Mouse (Mus musculus) CD4-positive, CD25-positive, alpha-beta regulatory T cell, adult 4 months (primary cell): Measurements from ENCODE around the gene Mid1. TPM values are rescaled to one million over a fixed set of nuclear protein-coding genes. Genes with fewer than 3 reads are reported as not detected.
A peak's percentile ranks its signal among the peaks of the same experiment; 100 is the strongest.
"Not testable (repeated sequence)": the region's sequence is repeated elsewhere in the genome, so short reads cannot be mapped to it uniquely, and the experiment has no call there.

ENCODE experiments used
- ATAC-seq: one replicate; pipeline ENCODE4 v1.8.0; 2017
- polyA plus RNA-seq, 2 experiments: library from polyadenylated mRNA; unstranded; fragments of 100-300 nt; shearing (Covaris generic); gene quantifications; one replicate each; pipeline ENCODE4 v1.2.1; 2017

Gene Mid1
- polyA plus RNA-seq, 2 experiments from 2014 or later: 3.8 to 4.3 TPM

- not testable (repeated sequence) for ATAC-seq
Measured at GRCm38 (mm10) chrX:170001388-170001695, 316.3 kb downstream of the Mid1 start.

- ATAC-seq: not testable (repeated sequence)
Measured at GRCm38 (mm10) chrX:170002510-170003197, 317.7 kb downstream of the Mid1 start.

GRCm38 (mm10) chrX:170003536-170003935 lies 318.5 kb downstream of the Mid1 start:
- not testable (repeated sequence) for ATAC-seq

GRCm38 (mm10) chrX:170004236-170004635 lies 319.2 kb downstream of the Mid1 start:
- not testable (repeated sequence) for ATAC-seq

GRCm38 (mm10) chrX:170004793-170005192 lies 319.8 kb downstream of the Mid1 start:
- ATAC-seq: not testable (repeated sequence)

GRCm38 (mm10) chrX:170005194-170005593 lies 320.2 kb downstream of the Mid1 start:
- not testable (repeated sequence) for ATAC-seq

- not testable (repeated sequence) for ATAC-seq
Measured at GRCm38 (mm10) chrX:170005695-170006297, 320.8 kb downstream of the Mid1 start.

GRCm38 (mm10) chrX:170006694-170007247 lies 321.8 kb downstream of the Mid1 start:
- not testable (repeated sequence) for ATAC-seq

GRCm38 (mm10) chrX:170007375-170008178 lies 322.6 kb downstream of the Mid1 start:
- ATAC-seq: not testable (repeated sequence)

GRCm38 (mm10) chrX:170008179-170008467 lies 323.1 kb downstream of the Mid1 start:
- not testable (repeated sequence) for ATAC-seq

- not testable (repeated sequence) for ATAC-seq
Measured at GRCm38 (mm10) chrX:170008584-170008983, 323.6 kb downstream of the Mid1 start.

GRCm38 (mm10) chrX:170009016-170009750 lies 324.2 kb downstream of the Mid1 start, which contains the start of gene Gm21887:
Gene Gm21887 (plus strand): TSS chrX:170009659.
- peak; percentile 58 for ATAC-seq

- peak; percentile 94 for ATAC-seq
Measured at GRCm38 (mm10) chrX:170009801-170010221, 324.8 kb downstream of the Mid1 start.

- ATAC-seq: not testable (repeated sequence)
Measured at GRCm38 (mm10) chrX:170010581-170011528, 325.9 kb downstream of the Mid1 start.

- ATAC-seq: not testable (repeated sequence)
Measured at GRCm38 (mm10) chrX:170011529-170011879, 326.5 kb downstream of the Mid1 start.

- ATAC-seq: not testable (repeated sequence)
Measured at GRCm38 (mm10) chrX:170013421-170013820, 328.4 kb downstream of the Mid1 start.

GRCm38 (mm10) chrX:170014038-170014437 lies 329.0 kb downstream of the Mid1 start:
- ATAC-seq: not testable (repeated sequence)

- ATAC-seq: not testable (repeated sequence)
Measured at GRCm38 (mm10) chrX:170015883-170016282, 330.9 kb downstream of the Mid1 start.

- peak; percentile 53 for ATAC-seq
Measured at GRCm38 (mm10) chrX:170017333-170018245, 332.6 kb downstream of the Mid1 start.
